Mouse (Mus musculus): Measurements from ENCODE around the gene Ebna1bp2.

DNA sequence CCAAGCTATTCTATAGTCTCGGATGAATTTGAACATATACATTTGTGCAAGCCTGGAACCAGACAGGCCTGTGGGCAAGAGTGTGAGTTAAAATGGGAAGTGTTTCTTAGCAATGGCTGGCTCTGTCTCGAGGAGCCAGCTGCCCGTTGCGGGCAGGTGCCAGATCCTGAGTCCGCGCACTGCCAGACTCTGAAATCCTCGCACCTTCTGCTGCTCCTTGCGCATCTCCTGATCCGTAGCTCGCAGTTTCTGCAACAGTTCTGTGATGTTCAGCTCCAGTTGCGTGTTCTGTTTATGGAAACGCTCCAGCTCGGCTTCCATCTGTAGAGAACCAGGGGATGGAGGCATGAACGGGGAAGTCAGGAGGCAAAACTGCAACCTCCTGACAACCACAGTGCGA, 49.2 kb upstream of the Ebna1bp2 start:
- TF ChIP-seq GATA1 (IDR thresholded peaks at IDR 0.05; ENCODE audit: borderline replicate concordance, low read length) (no peak), POLR2AphosphoS5 (IDR thresholded peaks at IDR 0.05; ENCODE audit: insufficient replicate concordance, low read depth, low read length) (no peak)
